Mouse (Mus musculus) lung, postnatal 0 days (tissue): Measurements from ENCODE around the gene Acsm3. TPM values are rescaled to one million over a fixed set of nuclear protein-coding genes. Genes with fewer than 3 reads are reported as not detected.

Source experiments
- ATAC-seq: fragments of 200-750 bp; cut with Nextera tagmentation; 2 replicates; pipeline ENCODE4 v1.8.0; 2017; ENCODE audit warnings: moderate library complexity
- DNase-seq: peaks from one replicate; pipeline ENCODE4 v3.0.0-alpha.2; 2016; ENCODE audit warnings: low spot score
- H3K27ac ChIP-seq: fragments of 300-500 bp; sonication (generic); 2 replicates; pipeline ENCODE4 v1.5.1; 2014; ENCODE audit warnings: antibody characterized with exemption, mild to moderate bottlenecking, low read length, mixed read lengths
- H3K27me3 ChIP-seq: fragments of 300-500 bp; sonication (generic); replicated peaks from 2 replicates; pipeline ENCODE4 v1.6.1; 2014; ENCODE audit warnings: low read length, mixed read lengths; ENCODE audit not compliant: insufficient read depth
- H3K36me3 ChIP-seq: fragments of 300-500 bp; sonication (generic); 2 replicates; pipeline ENCODE4 v1.6.1; 2014; ENCODE audit warnings: low read length, mixed read lengths; ENCODE audit not compliant: insufficient read depth
- H3K4me1 ChIP-seq: fragments of 300-500 bp; sonication (generic); 2 replicates; pipeline ENCODE4 v1.6.1; 2014; ENCODE audit warnings: antibody characterized with exemption, low read depth, low read length, mixed read lengths; ENCODE audit not compliant: insufficient read depth
- H3K4me2 ChIP-seq: fragments of 300-500 bp; sonication (generic); replicated peaks from 2 replicates; pipeline ENCODE4 v1.6.1; 2014; ENCODE audit warnings: low read depth, mild to moderate bottlenecking, low read length, moderate library complexity, mixed read lengths
- H3K4me3 ChIP-seq: fragments of 300-500 bp; sonication (generic); 2 replicates; pipeline ENCODE4 v1.5.1; 2014; ENCODE audit warnings: low read depth, low read length
- H3K9ac ChIP-seq: fragments of 300-500 bp; sonication (generic); replicated peaks from 2 replicates; pipeline ENCODE4 v1.6.1; 2014; ENCODE audit warnings: low read depth, mild to moderate bottlenecking
- H3K9me3 ChIP-seq: fragments of 300-500 bp; sonication (generic); 2 replicates; pipeline ENCODE4 v1.6.1; 2016; ENCODE audit warnings: low read length, mixed read lengths
- CTCF ChIP-seq: IDR thresholded peaks from 2 replicates; pipeline ENCODE4 v1.5.1; 2016; ENCODE audit warnings: antibody characterized with exemption, mild to moderate bottlenecking
- EP300 ChIP-seq: IDR thresholded peaks from 2 replicates; pipeline ENCODE4 v1.6.1; 2016; ENCODE audit warnings: antibody characterized with exemption, mild to moderate bottlenecking, control low read depth
- WGBS: fragments of 180-500 bp; shearing (Covaris S2); extraction: QIAGEN DNeasy Blood & Tissue Kit; methylation state at CpG from one replicate; pipeline ENCODE4 v1.1.7; 2014; 5-methylcytosine and 5-hydroxymethylcytosine counted together
- polyA plus RNA-seq: library from polyadenylated mRNA; unstranded; fragments of >200 nt; fragmentation: Nextera tagmentation; extraction: Ambion mirVana; gene quantifications from 2 replicates; pipeline ENCODE4 v1.2.1, GENCODE M21; 2015

The Acsm3 gene
- polyA plus RNA-seq, 1 experiment from 2014 or later: not detected

GRCm38 (mm10) chr7:119808723-119809122 is 48.0 kb downstream of the Acsm3 start:
- no peak overlapping the region for H3K4me3 ChIP-seq
- H3K4me2 ChIP-seq: no peak overlapping the region
- H3K9ac ChIP-seq: no peak overlapping the region
- ATAC-seq (no peak), DNase-seq (no peak)
- no peaks in the 10 kb centered on the region for H3K36me3 ChIP-seq
- no peaks in the 10 kb centered on the region for H3K9me3 ChIP-seq
- TF ChIP-seq EP300: no peak
- no peak overlapping the region for H3K27ac ChIP-seq
- H3K27me3 ChIP-seq: no peaks in the 10 kb centered on the region
- no peaks in the 10 kb centered on the region for H3K4me1 ChIP-seq
- 93% methylated on average over 3 of the region's 3 CpGs for WGBS

- Histone ChIP-seq H3K4me2 (no peak overlapping the region), H3K27me3 (no peaks in the 10 kb centered on the region), H3K4me1 (no peaks in the 10 kb centered on the region), H3K9me3 (no peaks in the 10 kb centered on the region), H3K27ac (no peak overlapping the region), H3K9ac (no peak overlapping the region), H3K4me3 (no peak overlapping the region), H3K36me3 (no peaks in the 10 kb centered on the region)
- ATAC-seq (no peak), DNase-seq (no peak)
- WGBS: 92% methylated on average over 1 of the region's 1 CpGs
- no peak for TF ChIP-seq CTCF
- TF ChIP-seq EP300: no peak
Measured at GRCm38 (mm10) chr7:119835371-119835770, 74.6 kb downstream of the Acsm3 start.

DNA sequence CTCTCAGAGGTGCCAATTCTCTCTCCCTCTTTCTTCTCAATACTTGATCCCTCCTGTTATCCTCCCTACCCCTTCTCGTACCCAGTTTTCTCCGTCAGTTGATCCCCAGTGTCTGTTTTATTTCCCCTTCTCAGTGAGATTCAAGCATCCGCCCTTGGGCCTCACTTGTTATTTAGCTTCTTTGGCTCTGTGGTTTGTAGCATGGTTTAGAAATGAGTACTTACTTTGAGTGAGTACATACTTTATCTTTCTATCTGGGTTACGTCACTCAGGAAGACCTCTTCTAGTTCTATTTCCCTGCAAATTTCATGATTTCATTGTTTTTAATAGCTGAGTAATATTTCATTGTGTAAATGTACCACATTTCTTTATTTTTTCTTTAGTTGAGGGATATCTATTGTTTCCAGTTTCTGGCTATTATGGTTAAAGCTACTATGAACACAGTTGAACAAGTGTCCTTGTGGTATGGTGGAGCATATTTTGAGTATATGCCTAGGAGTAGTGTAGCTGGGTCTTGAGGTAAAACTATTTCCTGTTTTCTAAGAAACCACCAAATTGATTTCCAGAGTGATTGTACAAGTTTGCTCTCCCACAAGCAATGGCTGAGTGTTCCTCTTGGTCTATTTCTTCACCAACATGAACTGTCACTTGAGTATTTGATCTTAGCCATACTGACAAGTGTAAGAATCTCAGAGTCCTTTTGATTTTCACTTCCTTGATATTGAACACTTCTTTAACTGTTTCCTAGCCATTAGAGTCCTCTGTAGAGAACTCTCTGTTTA is 75.5 kb downstream of the Acsm3 start:
- Histone ChIP-seq H3K27ac (no peak overlapping the region), H3K4me3 (no peak overlapping the region), H3K36me3 (no peaks in the 10 kb centered on the region), H3K4me2 (no peak overlapping the region), H3K4me1 (no peaks in the 10 kb centered on the region), H3K27me3 (no peaks in the 10 kb centered on the region), H3K9me3 (no peaks in the 10 kb centered on the region), H3K9ac (no peak overlapping the region)
- no peak for TF ChIP-seq EP300
- no peak for TF ChIP-seq CTCF
- ATAC-seq (no peak), DNase-seq (no peak)
- WGBS: 90% methylated on average over 4 of the region's 4 CpGs

Other genes with a start within 250 kb of the Acsm3 start
- 0.11 TPM in 1 of 2 replicates, not detected in the other for gene Acsm5, start 241.5 kb upstream of the Acsm3 start, polyA plus RNA-seq
- not detected in 2 replicates for gene Pdilt, start 237.4 kb upstream of the Acsm3 start, polyA plus RNA-seq
- gene Acsm2, start 206.6 kb upstream of the Acsm3 start, polyA plus RNA-seq: not detected in 2 replicates
- 3.6 and 3.7 TPM in 2 replicates for gene Acsm1, start 153.9 kb upstream of the Acsm3 start, polyA plus RNA-seq
- gene Acsm4, start 70.9 kb upstream of the Acsm3 start, polyA plus RNA-seq: not detected in 2 replicates
- gene Thumpd1, start 40.1 kb upstream of the Acsm3 start, polyA plus RNA-seq: 28.5 and 30.4 TPM in 2 replicates
- gene Rexo5, start 33.1 kb downstream of the Acsm3 start, polyA plus RNA-seq: 8.3 and 9.2 TPM in 2 replicates
- 4.9 and 5.7 TPM in 2 replicates for gene Eri2, start 33.1 kb downstream of the Acsm3 start, polyA plus RNA-seq
- 7.4 and 7.7 TPM in 2 replicates for gene Lyrm1, start 134.9 kb downstream of the Acsm3 start, polyA plus RNA-seq
- 7.7 and 8.6 TPM in 2 replicates for gene Dcun1d3, start 135.4 kb downstream of the Acsm3 start, polyA plus RNA-seq